Mouse (Mus musculus) C2C12 (cell line): ENCODE measurements around the gene Topors. TPM values are rescaled to one million over a fixed set of nuclear protein-coding genes. Genes with fewer than 3 reads are reported as not detected.
A peak's percentile ranks its signal among the peaks of the same experiment; 100 is the strongest.

Experiments
- H3K27me3 ChIP-seq: one replicate; pipeline ENCODE4 v1.6.1; 2011; ENCODE audit not compliant: control insufficient read depth, insufficient read depth, insufficient read length
- H3K36me3 ChIP-seq: one replicate; pipeline ENCODE4 v1.6.1; 2011; ENCODE audit not compliant: control insufficient read depth, insufficient read depth
- H3K4me3 ChIP-seq: one replicate; pipeline ENCODE4 v1.5.1; 2011; ENCODE audit warnings: mild to moderate bottlenecking, control low read depth; ENCODE audit not compliant: poor library complexity, insufficient read depth, severe bottlenecking
- H3K79me2 ChIP-seq: one replicate; pipeline ENCODE4 v1.6.1; 2011; ENCODE audit not compliant: control insufficient read depth, insufficient read depth
- H3K79me3 ChIP-seq: one replicate; pipeline ENCODE4 v1.6.1; 2011; ENCODE audit warnings: low read depth, control low read depth
- H3ac ChIP-seq: one replicate; pipeline ENCODE3; 2011; ENCODE audit warnings: low read depth; ENCODE audit not compliant: control insufficient read depth, insufficient read length
- CEBPB ChIP-seq: IDR thresholded peaks from one replicate; pipeline ENCODE4 v1.6.1; 2011; ENCODE audit warnings: low read depth, mild to moderate bottlenecking, control low read depth, moderate library complexity
- CTCF ChIP-seq: IDR thresholded peaks from one replicate; pipeline ENCODE4 v1.5.1; 2011; ENCODE audit not compliant: control insufficient read depth, insufficient read depth, insufficient read length
- FOSL1 ChIP-seq: IDR thresholded peaks from one replicate; pipeline ENCODE4 v1.8.0; 2011; ENCODE audit warnings: mild to moderate bottlenecking, low read length; ENCODE audit not compliant: poor library complexity, insufficient read depth, severe bottlenecking
- MAX ChIP-seq: IDR thresholded peaks from one replicate; pipeline ENCODE4 v1.6.1; 2011; ENCODE audit warnings: mild to moderate bottlenecking, control low read depth
- MYOD1 ChIP-seq: IDR thresholded peaks from one replicate; pipeline ENCODE4 v1.6.1; 2011; ENCODE audit warnings: low read depth; ENCODE audit not compliant: control insufficient read depth, insufficient read length
- MYOG ChIP-seq: IDR thresholded peaks from one replicate; pipeline ENCODE4 v1.6.1; 2011; ENCODE audit not compliant: control insufficient read depth, insufficient read length; ENCODE audit errors: extremely low read depth
- USF1 ChIP-seq: IDR thresholded peaks from one replicate; pipeline ENCODE4 v1.6.1; 2011; ENCODE audit warnings: low read depth, mild to moderate bottlenecking, control low read depth, moderate library complexity
- polyA plus RNA-seq: library from polyadenylated mRNA; unstranded; fragments of >200 nt; fragmentation: generic; extraction: Trizol; gene quantifications from one replicate; pipeline ENCODE4 v1.2.1, GENCODE M21; 2012; ENCODE audit warnings: missing spikeins

The Topors gene
- polyA plus RNA-seq, 1 experiment = 13.2 TPM

DNA sequence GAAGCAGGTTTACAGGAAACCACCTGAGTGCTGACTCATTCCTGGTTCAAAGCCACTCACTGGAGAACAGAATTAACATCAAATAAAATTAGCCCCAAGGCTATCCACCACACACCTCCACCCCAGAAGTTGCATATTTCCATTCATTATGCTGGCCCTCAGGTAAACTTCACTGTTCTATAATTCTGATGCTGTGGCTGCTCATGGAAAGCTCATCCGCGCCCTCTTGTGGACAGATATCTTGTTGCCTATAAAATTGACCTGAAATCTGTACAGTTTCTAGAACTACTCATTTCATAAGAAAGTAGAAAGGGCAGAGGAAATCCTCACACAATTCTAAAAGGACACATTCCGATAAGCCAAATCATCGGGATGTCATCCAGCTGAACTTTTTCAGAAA, 15.9 kb upstream of the Topors start:
- H3K4me3 ChIP-seq = no peak overlapping the region
- H3K79me3 ChIP-seq = no peaks in the 10 kb centered on the region
- H3K79me2 ChIP-seq = no peaks in the 10 kb centered on the region
- no peaks in the 10 kb centered on the region for H3K36me3 ChIP-seq
- H3K27me3 ChIP-seq = no peaks in the 10 kb centered on the region
- no peak for TF ChIP-seq CTCF
- no peak overlapping the region for H3ac ChIP-seq

DNA sequence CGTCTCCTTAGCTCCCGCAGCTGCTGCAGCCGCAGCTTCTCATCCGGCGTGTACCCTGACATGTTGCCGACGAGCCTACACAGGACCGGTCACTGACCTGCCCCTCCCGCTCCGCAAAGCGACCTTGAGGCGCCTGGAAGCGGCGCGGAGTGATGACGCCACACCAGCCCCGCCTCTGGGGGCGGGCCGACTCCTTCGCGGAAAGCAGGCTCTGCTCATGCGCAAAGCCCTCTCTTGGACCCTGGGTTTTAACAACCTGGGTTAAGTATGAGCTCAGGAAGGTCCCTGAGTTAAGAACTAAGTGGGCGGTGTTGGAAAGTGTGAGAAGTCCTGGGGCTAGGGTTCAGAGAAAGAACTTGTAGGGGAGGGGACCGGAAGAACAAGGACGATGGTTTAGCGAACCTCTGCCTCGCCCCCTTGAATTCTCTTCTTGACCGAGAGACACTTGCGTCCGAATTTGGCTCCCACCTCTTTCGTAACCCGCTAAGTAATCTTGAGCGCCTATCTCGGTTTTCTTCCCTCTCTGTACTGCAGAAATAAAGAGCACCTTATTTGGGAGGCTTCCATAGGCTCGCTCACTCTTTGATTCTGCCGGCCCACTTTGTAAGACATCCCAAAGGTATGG, 9.7 kb upstream of the Topors start, which contains the start of gene Ndufb6:
Gene Ndufb6 (minus strand): TSS at position 146 of the 625 bp plus-strand sequence.
- Histone ChIP-seq H3K4me3 (peak within 1 kb of the TSS; percentile 95), H3K79me3 (peaks cover 17% of the 10 kb centered on the region), H3ac (peak within 1 kb of the TSS; percentile 67), H3K36me3 (peaks cover 8% of the 10 kb centered on the region), H3K79me2 (peaks cover 43% of the 10 kb centered on the region), H3K27me3 (no peaks in the 10 kb centered on the region)
- TF ChIP-seq MAX (peak; percentile 56), MYOD1 (no peak), USF1 (no peak)

DNA sequence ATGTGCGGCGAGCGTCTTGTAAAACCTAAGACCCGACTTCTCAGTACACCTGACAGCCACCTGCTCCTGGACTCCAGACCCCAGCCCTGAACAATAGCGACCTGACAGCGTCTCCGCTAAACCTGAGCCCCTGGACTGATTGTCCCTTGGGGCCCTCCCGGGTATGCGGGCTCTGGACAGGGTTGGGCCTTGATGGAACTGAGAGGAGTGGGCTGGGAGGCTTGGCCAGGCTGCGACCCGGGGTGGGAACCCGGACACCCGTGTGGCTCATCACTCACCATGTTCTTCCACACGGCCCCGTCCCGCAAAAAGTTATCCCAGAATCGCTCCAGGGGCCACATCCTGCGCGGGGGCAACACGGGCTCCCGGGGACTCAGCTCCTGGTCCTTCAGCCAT, 9.2 kb upstream of the Topors start:
- H3K36me3 ChIP-seq = peaks cover 9% of the 10 kb centered on the region
- TF ChIP-seq USF1 (no peak), MYOD1 (no peak), CTCF (no peak), CEBPB (no peak), MAX (no peak), MYOG (no peak), FOSL1 (no peak)
- no peaks in the 10 kb centered on the region for H3K27me3 ChIP-seq
- H3ac ChIP-seq = peak overlapping the region; percentile 67
- H3K79me2 ChIP-seq = peaks cover 43% of the 10 kb centered on the region
- H3K4me3 ChIP-seq = peak overlapping the region; percentile 95
- peaks cover 17% of the 10 kb centered on the region for H3K79me3 ChIP-seq

DNA sequence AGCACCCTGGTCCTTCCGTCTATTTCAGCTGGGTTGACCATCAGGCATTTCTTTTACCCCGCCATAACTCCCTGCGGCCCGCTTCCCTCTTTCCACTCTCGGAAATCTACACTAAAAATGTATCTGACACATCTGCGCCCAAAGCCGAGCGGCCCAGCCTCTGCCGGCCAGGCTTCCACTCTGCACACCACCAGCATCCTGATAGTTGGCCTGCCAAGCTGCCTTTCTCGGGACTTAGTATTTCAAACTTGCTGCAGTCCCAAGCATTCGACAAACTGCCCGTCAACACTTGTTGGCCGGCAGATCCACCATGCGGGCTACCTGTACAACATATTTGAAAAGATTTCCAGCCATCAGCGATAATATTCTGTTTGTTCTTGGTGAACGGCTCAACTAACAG, 815 bp downstream of the Topors start:
- Histone ChIP-seq H3ac (peak overlapping the region; percentile 84), H3K4me3 (peak overlapping the region; percentile 67), H3K36me3 (peaks cover 70% of the 10 kb centered on the region), H3K27me3 (no peaks in the 10 kb centered on the region), H3K79me3 (peaks cover 53% of the 10 kb centered on the region), H3K79me2 (peaks cover 57% of the 10 kb centered on the region)
- TF ChIP-seq MYOD1 (no peak), MAX (no peak), CTCF (no peak), CEBPB (no peak), MYOG (no peak), FOSL1 (no peak), USF1 (no peak)

DNA sequence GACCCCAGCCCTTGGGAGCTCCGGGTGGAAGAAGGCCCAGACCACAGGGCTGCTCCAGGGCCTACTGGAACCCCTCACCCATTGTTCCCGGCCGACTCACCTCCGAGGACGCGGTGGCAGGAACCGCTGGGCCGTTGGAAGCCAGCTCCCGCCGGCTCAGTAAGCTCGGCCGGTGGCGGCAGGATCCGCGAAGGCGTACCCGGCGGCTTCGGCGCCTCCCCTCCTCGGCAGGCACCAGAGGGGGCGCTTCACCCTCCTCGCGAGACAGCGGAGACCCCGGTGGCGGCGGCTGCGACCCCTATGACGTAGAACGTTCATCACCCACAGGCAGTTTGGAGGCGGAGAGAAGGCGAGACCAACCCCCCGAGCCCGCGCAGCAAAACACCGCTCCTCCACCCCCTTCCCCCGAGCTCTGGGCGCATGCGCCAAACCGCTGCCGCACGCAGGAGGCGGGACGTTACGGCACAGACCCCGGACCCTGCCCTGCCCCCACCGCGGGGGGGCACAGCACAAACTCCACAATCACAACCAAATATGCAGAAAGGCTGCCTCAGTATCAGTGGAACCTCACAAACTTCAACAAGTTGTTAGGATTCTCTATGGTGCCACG, 1.3 kb downstream of the Topors start:
- H3K36me3 ChIP-seq = peaks cover 70% of the 10 kb centered on the region
- no peaks in the 10 kb centered on the region for H3K27me3 ChIP-seq
- H3K79me2 ChIP-seq = peaks cover 63% of the 10 kb centered on the region
- peak overlapping the region; percentile 84 for H3ac ChIP-seq
- peak overlapping the region; percentile 67 for H3K4me3 ChIP-seq
- H3K79me3 ChIP-seq = peaks cover 59% of the 10 kb centered on the region
- no peak for TF ChIP-seq CTCF
- TF ChIP-seq MAX = no peak
- TF ChIP-seq FOSL1 = no peak
- TF ChIP-seq MYOG = no peak
- TF ChIP-seq MYOD1 = no peak
- no peak for TF ChIP-seq USF1
- TF ChIP-seq CEBPB = no peak

DNA sequence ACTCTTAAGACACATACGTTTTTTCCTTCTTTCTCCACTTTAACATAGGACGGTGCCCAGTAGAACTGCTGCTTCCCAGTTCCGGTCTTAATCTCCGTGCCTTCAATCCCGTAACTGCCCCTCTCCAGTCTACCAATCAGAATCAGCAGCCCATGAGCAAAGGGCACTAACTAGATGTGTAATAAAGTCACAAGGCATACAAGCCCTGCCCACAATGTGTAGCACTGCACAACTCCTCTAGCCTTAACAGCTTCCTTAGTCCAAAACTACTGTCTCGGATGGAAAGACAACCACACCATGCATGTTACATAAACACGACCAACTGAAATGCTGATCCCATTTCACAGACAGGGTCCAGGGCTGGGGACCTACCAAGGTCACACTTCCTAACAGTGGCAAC, 2.0 kb downstream of the Topors start:
- no peaks in the 10 kb centered on the region for H3K27me3 ChIP-seq
- H3K79me2 ChIP-seq = peaks cover 69% of the 10 kb centered on the region
- TF ChIP-seq MYOG = no peak
- TF ChIP-seq MYOD1 = no peak
- no peak for TF ChIP-seq FOSL1
- no peak for TF ChIP-seq MAX
- no peak for TF ChIP-seq CTCF
- TF ChIP-seq USF1 = no peak
- TF ChIP-seq CEBPB = no peak
- H3K4me3 ChIP-seq = peak overlapping the region; percentile 67
- peaks cover 70% of the 10 kb centered on the region for H3K36me3 ChIP-seq
- peak overlapping the region; percentile 52 for H3ac ChIP-seq
- peaks cover 65% of the 10 kb centered on the region for H3K79me3 ChIP-seq
